Mouse (Mus musculus): Measurements from ENCODE around the gene Nemp1.

GRCm38 (mm10) chr10:127622057-127622392 lies 44.7 kb upstream of the Nemp1 start:
- TF ChIP-seq CTCF (IDR thresholded peaks at IDR 0.05; ENCODE audit: borderline replicate concordance, control insufficient read depth, extremely low read depth, insufficient read depth, low read length, poor library complexity): no peak
- no peak for TF ChIP-seq POLR2A (IDR thresholded peaks at IDR 0.05; ENCODE audit: control insufficient read depth, extremely low read depth, insufficient read depth, low read length, poor library complexity)

Measured in thymus, adult 2 months (tissue).